Mouse (Mus musculus) granulocyte monocyte progenitor cell, adult 5-6 weeks (primary cell): Measurements from ENCODE around the gene Lsm12. TPM values are rescaled to one million over a fixed set of nuclear protein-coding genes. Genes with fewer than 3 reads are reported as not detected.

Experiments used
- ATAC-seq: replicated peaks from 2 replicates; pipeline ENCODE4 v1.8.0; 2016; ENCODE audit warnings: mild to moderate bottlenecking, moderate TSS enrichment, inconsistent platforms; ENCODE audit not compliant: poor library complexity, severe bottlenecking
- total RNA-seq, 2 experiments: library from RNA; stranded (forward) in 1 of 2; stranded (reverse) in 1 of 2; fragments of 200-712, 200-1000 nt in 1 of 2; fragments of >200 nt in 1 of 2; fragmentation: Nextera tagmentation in 1 of 2; gene quantifications; 2 replicates each; pipeline ENCODE4 v1.2.3; 2014 to 2017

Lsm12 gene
- total RNA-seq, 2 experiments from 2014 or later: 77.7 to 109 TPM

- no peak for ATAC-seq
Measured at GRCm38 (mm10) chr11:102217396-102217795, 32.3 kb upstream of the Lsm12 start.

GRCm38 (mm10) chr11:102216886-102217240 lies 31.8 kb upstream of the Lsm12 start:
- no peak for ATAC-seq

GRCm38 (mm10) chr11:102216056-102216885 lies 31.2 kb upstream of the Lsm12 start:
- ATAC-seq: no peak

GRCm38 (mm10) chr11:102215511-102215910 lies 30.4 kb upstream of the Lsm12 start:
- ATAC-seq: no peak

- ATAC-seq: no peak
Measured at GRCm38 (mm10) chr11:102214430-102215156, 29.5 kb upstream of the Lsm12 start.

- no peak for ATAC-seq
Measured at GRCm38 (mm10) chr11:102211936-102212341, 26.8 kb upstream of the Lsm12 start.

- ATAC-seq: no peak
Measured at GRCm38 (mm10) chr11:102211011-102211410, 25.9 kb upstream of the Lsm12 start.

GRCm38 (mm10) chr11:102210185-102210584 lies 25.1 kb upstream of the Lsm12 start:
- ATAC-seq: no peak

- ATAC-seq: peak; percentile 63
Measured at GRCm38 (mm10) chr11:102209742-102210141, 24.6 kb upstream of the Lsm12 start.

- peak; percentile 29 for ATAC-seq
Measured at GRCm38 (mm10) chr11:102208846-102209245, 23.8 kb upstream of the Lsm12 start.

GRCm38 (mm10) chr11:102207825-102208777 lies 23.0 kb upstream of the Lsm12 start:
- ATAC-seq: peak; percentile 79

GRCm38 (mm10) chr11:102206481-102206880 lies 21.4 kb upstream of the Lsm12 start:
- no peak for ATAC-seq

GRCm38 (mm10) chr11:102201408-102201821 lies 16.3 kb upstream of the Lsm12 start:
- no peak for ATAC-seq

- no peak for ATAC-seq
Measured at GRCm38 (mm10) chr11:102199856-102200255, 14.8 kb upstream of the Lsm12 start.

- no peak for ATAC-seq
Measured at GRCm38 (mm10) chr11:102198245-102198644, 13.1 kb upstream of the Lsm12 start.

- ATAC-seq: no peak
Measured at GRCm38 (mm10) chr11:102196018-102196797, 11.1 kb upstream of the Lsm12 start.

- no peak for ATAC-seq
Measured at GRCm38 (mm10) chr11:102193657-102194440, 8.8 kb upstream of the Lsm12 start.

GRCm38 (mm10) chr11:102190848-102191247 lies 5.8 kb upstream of the Lsm12 start:
- ATAC-seq: no peak
